14 mouse cellular contexts compared by ENCODE assay signal in the genomic region with DNA sequence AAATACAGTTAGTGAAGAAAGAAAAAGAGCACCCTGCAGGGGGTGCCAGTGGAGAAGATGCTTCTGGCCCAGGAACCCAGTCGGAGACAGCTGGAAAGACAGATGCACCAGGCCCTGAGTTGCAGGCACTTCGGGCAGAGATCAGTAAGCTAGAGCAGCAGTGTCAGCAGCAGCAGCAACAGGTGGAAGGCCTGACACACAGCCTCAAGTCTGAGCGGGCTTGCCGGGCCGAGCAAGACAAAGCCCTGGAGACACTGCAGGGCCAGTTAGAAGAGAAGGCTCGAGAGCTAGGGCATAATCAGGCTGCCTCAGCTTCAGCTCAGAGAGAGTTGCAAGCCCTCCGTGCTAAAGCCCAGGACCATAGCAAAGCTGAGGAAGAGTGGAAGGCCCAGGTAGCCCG. TPM values are rescaled to one million over a fixed set of nuclear protein-coding genes. Genes with fewer than 3 reads are reported as not detected.
A peak's percentile ranks its signal among the peaks of the same experiment; 100 is the strongest.
DNase-seq lines count a peak whose midpoint lies in the region; ATAC-seq and TF ChIP-seq lines count a peak whose summit lies in the region.
"Had no signal": no experiment of that assay in that cellular context is flagged by ENCODE, and none has a peak within 500 bp of the region (broad histone marks: within the 10 kb centered on the region; RNA-seq: fewer than 3 reads in every experiment).

No protein-coding gene starts in this region.

- TF ChIP-seq POLR2A in limb, embryonic 14.5 days (IDR thresholded peaks at IDR 0.05; ENCODE audit: borderline replicate concordance, extremely low read depth, insufficient read depth, insufficient read length), result no peak

- no peak overlapping the region for H3K4me2 ChIP-seq in embryonic facial prominence, embryonic 13.5 days
- H3K4me2 ChIP-seq in kidney, embryonic 15.5 days, result no peak overlapping the region
- H3K4me2 ChIP-seq in kidney, embryonic 14.5 days (replicated peaks; ENCODE audit: low read depth, low read length), result no peak overlapping the region
- no peak overlapping the region for H3K4me2 ChIP-seq in limb, embryonic 14.5 days (replicated peaks; ENCODE audit: low read depth, low read length, severe bottlenecking)
- H3K4me2 ChIP-seq: heart, embryonic 13.5 days; neural tube, embryonic 13.5 days had no signal

- H3K27me3 ChIP-seq in embryonic facial prominence, embryonic 13.5 days, result no peaks in the 10 kb centered on the region
- no peaks in the 10 kb centered on the region for H3K27me3 ChIP-seq in embryonic facial prominence, embryonic 10.5 days (replicated peaks; ENCODE audit: low read depth, poor library complexity, severe bottlenecking)
- H3K27me3 ChIP-seq in kidney, embryonic 15.5 days, result no peaks in the 10 kb centered on the region
- H3K27me3 ChIP-seq in kidney, embryonic 14.5 days (ENCODE audit: control insufficient read depth, insufficient read depth, low read length), result no peaks in the 10 kb centered on the region
- H3K27me3 ChIP-seq in limb, embryonic 14.5 days (ENCODE audit: control insufficient read depth, insufficient read depth, low read length), result no peaks in the 10 kb centered on the region
- H3K27me3 ChIP-seq: heart, embryonic 13.5 days; neural tube, embryonic 13.5 days had no signal

- no peak for ATAC-seq in embryonic facial prominence, embryonic 13.5 days (ENCODE audit: insufficient number of reproducible peaks, insufficient read depth, low FRiP score, low TSS enrichment, low read depth)
- ATAC-seq in kidney, embryonic 15.5 days (replicated peaks; ENCODE audit: low FRiP score), result no peak
- ATAC-seq in kidney, embryonic 14.5 days (ENCODE audit: low FRiP score, low TSS enrichment), result no peak
- peak; percentile 39 for ATAC-seq in limb, embryonic 14.5 days (ENCODE audit: low FRiP score, low read depth)
- ATAC-seq: intestine, embryonic 16.5 days; midbrain, embryonic 16.5 days had no signal

- H3K4me1 ChIP-seq in embryonic facial prominence, embryonic 13.5 days, result 0 out of 2 replicates have a peak, but pooled peaks cover 3% of the 10 kb centered on the region
- H3K4me1 ChIP-seq in embryonic facial prominence, embryonic 10.5 days, result no peaks in the 10 kb centered on the region
- peaks cover 23% of the 10 kb centered on the region for H3K4me1 ChIP-seq in kidney, embryonic 15.5 days
- H3K4me1 ChIP-seq in kidney, embryonic 14.5 days (ENCODE audit: control insufficient read depth, insufficient read depth, low read length), result peaks cover 6% of the 10 kb centered on the region; the same call in 1 of the 2 replicates
- H3K4me1 ChIP-seq in limb, embryonic 14.5 days (ENCODE audit: control insufficient read depth, insufficient read depth, low read length), result no peaks in the 10 kb centered on the region
- H3K4me1 ChIP-seq: heart, embryonic 13.5 days; neural tube, embryonic 13.5 days had no signal

- 93% methylated on average over 8 of the region's 8 CpGs for WGBS in embryonic facial prominence, embryonic 13.5 days
- WGBS in embryonic facial prominence, embryonic 10.5 days, result 93% methylated on average over 8 of the region's 8 CpGs
- 81% methylated on average over 8 of the region's 8 CpGs for WGBS in kidney, embryonic 15.5 days
- 90% methylated on average over 8 of the region's 8 CpGs for WGBS in kidney, embryonic 14.5 days
- 90% methylated on average over 8 of the region's 8 CpGs for WGBS in limb, embryonic 14.5 days

- peaks cover 94% of the 10 kb centered on the region for H3K36me3 ChIP-seq in embryonic facial prominence, embryonic 13.5 days
- H3K36me3 ChIP-seq in embryonic facial prominence, embryonic 10.5 days (replicated peaks), result peaks cover 100% of the 10 kb centered on the region
- H3K36me3 ChIP-seq in kidney, embryonic 15.5 days, result peaks cover 98% of the 10 kb centered on the region
- peaks cover 94% of the 10 kb centered on the region for H3K36me3 ChIP-seq in kidney, embryonic 14.5 days (ENCODE audit: control insufficient read depth, insufficient read depth, low read length)
- peaks cover 97% of the 10 kb centered on the region for H3K36me3 ChIP-seq in limb, embryonic 14.5 days (ENCODE audit: control insufficient read depth, insufficient read depth, low read length)

- 0 out of 2 replicates have a peak overlapping the region, but pooled peaks have one; percentile 16 for H3K27ac ChIP-seq in embryonic facial prominence, embryonic 13.5 days
- H3K27ac ChIP-seq in embryonic facial prominence, embryonic 10.5 days (replicated peaks), result no peak overlapping the region
- H3K27ac ChIP-seq in kidney, embryonic 15.5 days, result peak overlapping the region; percentile 86
- no peak overlapping the region for H3K27ac ChIP-seq in kidney, embryonic 14.5 days (ENCODE audit: low read depth, low read length)
- peak overlapping the region; percentile 10; the same call in 1 of the 2 replicates for H3K27ac ChIP-seq in limb, embryonic 14.5 days (replicated peaks; ENCODE audit: low read depth, low read length)
- H3K27ac ChIP-seq: heart, embryonic 13.5 days had no signal

- no peak overlapping the region for H3K9ac ChIP-seq in embryonic facial prominence, embryonic 13.5 days
- 0 out of 2 replicates have a peak overlapping the region, but pooled peaks have one; percentile 9 for H3K9ac ChIP-seq in kidney, embryonic 15.5 days
- no peak overlapping the region for H3K9ac ChIP-seq in kidney, embryonic 14.5 days (ENCODE audit: low read depth, low read length)
- H3K9ac ChIP-seq in limb, embryonic 14.5 days (ENCODE audit: low read depth, low read length, severe bottlenecking), result no peak overlapping the region
- H3K9ac ChIP-seq: heart, embryonic 13.5 days; neural tube, embryonic 13.5 days had no signal

- no peaks in the 10 kb centered on the region for H3K9me3 ChIP-seq in embryonic facial prominence, embryonic 13.5 days
- H3K9me3 ChIP-seq in embryonic facial prominence, embryonic 10.5 days, result no peaks in the 10 kb centered on the region
- no peaks in the 10 kb centered on the region for H3K9me3 ChIP-seq in kidney, embryonic 15.5 days (replicated peaks)
- H3K9me3 ChIP-seq in kidney, embryonic 14.5 days (ENCODE audit: control insufficient read depth, low read length), result no peaks in the 10 kb centered on the region
- no peaks in the 10 kb centered on the region for H3K9me3 ChIP-seq in limb, embryonic 14.5 days (ENCODE audit: control insufficient read depth, low read length)
- H3K9me3 ChIP-seq: heart, embryonic 13.5 days; neural tube, embryonic 13.5 days had no signal

- no peak overlapping the region for H3K4me3 ChIP-seq in embryonic facial prominence, embryonic 13.5 days
- H3K4me3 ChIP-seq in embryonic facial prominence, embryonic 10.5 days, result no peak overlapping the region
- no peak overlapping the region for H3K4me3 ChIP-seq in kidney, embryonic 15.5 days (replicated peaks)
- no peak overlapping the region for H3K4me3 ChIP-seq in kidney, embryonic 14.5 days (ENCODE audit: low read length)
- no peak overlapping the region for H3K4me3 ChIP-seq in limb, embryonic 14.5 days (replicated peaks; ENCODE audit: low read length)
- H3K4me3 ChIP-seq: heart, embryonic 13.5 days; neural tube, embryonic 13.5 days had no signal

- DNase-seq in embryonic facial prominence, embryonic 10.5 days (ENCODE audit: low spot score), result no peak
- DNase-seq in brain, adult 2 months (ENCODE audit: low read depth, low spot score), result peak; percentile 44
- peak; percentile 23 for DNase-seq in limb, embryonic 14.5 days (ENCODE audit: low spot score)
- DNase-seq in right cerebral cortex, adult 18-20 months, result no peak
- no peak for DNase-seq in Muller cell, postnatal 12 days (ENCODE audit: inconsistent ontology term)
- DNase-seq: lung, adult 2 months; thymus, postnatal 14 days had no signal

RNA-seq across cellular contexts. Expression of a gene that starts 18.2 kb away (rescaled TPM):
- 3.3 TPM in 2 replicates for polyA plus RNA-seq in embryonic facial prominence, embryonic 13.5 days (2015; fragmentation: Nextera tagmentation; extraction: Ambion mirVana)
- 3.0 and 3.4 TPM in 2 replicates for polyA plus RNA-seq in embryonic facial prominence, embryonic 10.5 days (2016; fragmentation: Nextera tagmentation; extraction: Ambion mirVana)
- polyA plus RNA-seq in kidney, embryonic 15.5 days (2015; fragmentation: Nextera tagmentation; extraction: Ambion mirVana), result 2.5 and 3.0 TPM in 2 replicates
- polyA plus RNA-seq in kidney, embryonic 14.5 days (2014; fragmentation: Nextera tagmentation; extraction: Ambion mirVana), result 2.5 and 3.9 TPM in 2 replicates
- 12.9 and 15.4 TPM in 2 replicates for polyA plus RNA-seq in limb, embryonic 14.5 days (2012; rRNA removed)
- polyA plus RNA-seq in limb, embryonic 14.5 days (2014; fragmentation: Nextera tagmentation; extraction: Ambion mirVana), result 2.2 and 2.7 TPM in 2 replicates

Comparison
In these comparisons a context has a peak if more than half of its experiments do, and no peak if none do; other contexts are left out.
1. H3K27ac ChIP-seq: peak in embryonic facial prominence, embryonic 13.5 days (single experiment), kidney, embryonic 15.5 days (single experiment) and limb, embryonic 14.5 days (single experiment); none in embryonic facial prominence, embryonic 10.5 days (single experiment) and kidney, embryonic 14.5 days (single experiment).
2. DNase-seq: peak in brain, adult 2 months (single experiment) and limb, embryonic 14.5 days (single experiment); none in embryonic facial prominence, embryonic 10.5 days (single experiment), right cerebral cortex, adult 18-20 months (single experiment) and Muller cell, postnatal 12 days (single experiment).